Mouse (Mus musculus) intestine, postnatal 0 days (tissue): ENCODE data around the gene Chmp5. TPM values are rescaled to one million over a fixed set of nuclear protein-coding genes. Genes with fewer than 3 reads are reported as not detected.
A peak's percentile ranks its signal among the peaks of the same experiment; 100 is the strongest.

Experiments used
- ATAC-seq: fragments of 200-750 bp; cut with Nextera tagmentation; 2 replicates; pipeline ENCODE4 v1.8.0; 2017; ENCODE audit warnings: mild to moderate bottlenecking, moderate TSS enrichment, moderate library complexity
- H3K27ac ChIP-seq: fragments of 300-500 bp; sonication (generic); 2 replicates; pipeline ENCODE4 v1.5.1; 2014; ENCODE audit warnings: mild to moderate bottlenecking, low read depth, low read length, moderate library complexity
- H3K27me3 ChIP-seq: fragments of 300-500 bp; sonication (generic); replicated peaks from 2 replicates; pipeline ENCODE4 v1.6.1; 2014; ENCODE audit warnings: low read length, mixed read lengths; ENCODE audit not compliant: control insufficient read depth, insufficient read depth
- H3K36me3 ChIP-seq: fragments of 300-500 bp; sonication (generic); 2 replicates; pipeline ENCODE4 v1.6.1; 2014; ENCODE audit warnings: mild to moderate bottlenecking, moderate library complexity; ENCODE audit not compliant: control insufficient read depth, insufficient read depth
- H3K4me1 ChIP-seq: fragments of 300-500 bp; sonication (generic); replicated peaks from 2 replicates; pipeline ENCODE4 v1.6.1; 2014; ENCODE audit warnings: antibody characterized with exemption, low read length, mixed read lengths; ENCODE audit not compliant: control insufficient read depth, insufficient read depth
- H3K4me2 ChIP-seq: fragments of 300-500 bp; sonication (generic); replicated peaks from 2 replicates; pipeline ENCODE4 v1.6.1; 2014; ENCODE audit warnings: low read depth, mild to moderate bottlenecking, moderate library complexity
- H3K4me3 ChIP-seq: fragments of 300-500 bp; sonication (generic); 2 replicates; pipeline ENCODE4 v1.5.1; 2014; ENCODE audit warnings: low read depth, low read length
- H3K9ac ChIP-seq: fragments of 300-500 bp; sonication (generic); 2 replicates; pipeline ENCODE4 v1.6.1; 2014; ENCODE audit warnings: mild to moderate bottlenecking, low read depth, low read length
- H3K9me3 ChIP-seq: fragments of 300-500 bp; sonication (generic); 2 replicates; pipeline ENCODE4 v1.6.1; 2016; ENCODE audit warnings: mixed run types; ENCODE audit not compliant: control insufficient read depth
- CTCF ChIP-seq: sonication (generic); IDR thresholded peaks from 2 replicates; pipeline ENCODE4 v1.5.1; 2016; ENCODE audit warnings: low read depth, mild to moderate bottlenecking, control low read depth, antibody characterized with exemption, moderate library complexity
- WGBS: fragments of 180-500 bp; shearing (Covaris S2); extraction: QIAGEN DNeasy Blood & Tissue Kit; methylation state at CpG from one replicate; pipeline ENCODE4 v1.1.7; 2014; 5-methylcytosine and 5-hydroxymethylcytosine counted together
- polyA plus RNA-seq: library from polyadenylated mRNA; unstranded; fragments of >200 nt; fragmentation: Nextera tagmentation; extraction: Ambion mirVana; gene quantifications from 2 replicates; pipeline ENCODE4 v1.2.1, GENCODE M21; 2015

Gene Chmp5
- 133 and 136 TPM in 2 replicates for polyA plus RNA-seq

DNA sequence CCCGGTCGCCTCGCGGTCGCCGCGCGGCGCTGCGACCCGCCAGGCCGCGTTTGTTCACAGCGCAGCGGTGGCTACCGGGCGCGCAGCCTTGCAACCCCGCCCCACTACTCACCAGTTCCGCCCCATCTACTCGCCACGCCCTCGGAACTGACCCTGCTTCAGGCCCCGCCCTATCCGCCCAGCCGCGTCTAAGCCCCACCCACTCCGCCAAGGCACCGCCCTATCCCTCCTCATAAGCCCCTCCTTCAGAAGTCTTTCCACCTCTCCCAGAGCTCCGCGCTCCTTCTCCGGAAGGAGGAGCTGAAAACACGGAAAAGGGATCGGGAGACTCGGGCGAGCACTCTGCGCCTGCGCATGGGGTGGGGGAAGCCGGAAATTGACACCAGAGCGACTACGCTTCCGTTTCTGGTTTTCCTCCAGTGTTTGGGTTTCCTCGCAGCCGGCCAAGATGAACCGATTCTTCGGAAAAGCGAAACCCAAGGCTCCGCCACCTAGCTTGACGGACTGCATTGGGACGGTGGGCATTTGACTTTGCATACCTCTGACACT, at the start of gene Chmp5, which contains the start of gene Bag1:
TSS of gene Chmp5 (plus strand) at position 248 of the 549 bp plus-strand sequence.
TSS of gene Bag1 (minus strand) at position 135 of the 549 bp plus-strand sequence.
- Histone ChIP-seq H3K9me3 (no peaks in the 10 kb centered on the region), H3K4me2 (peak within 1 kb of the TSS; percentile 78), H3K27me3 (no peaks in the 10 kb centered on the region), H3K4me3 (peak within 1 kb of the TSS; percentile 81), H3K4me1 (peaks cover 8% of the 10 kb centered on the region; the same call in 1 of the 2 replicates), H3K9ac (peak within 1 kb of the TSS; percentile 87), H3K36me3 (peaks cover 31% of the 10 kb centered on the region), H3K27ac (peak within 1 kb of the TSS; percentile 83)
- peak; percentile 97 for ATAC-seq
- WGBS, result 0% methylated on average over 50 of the region's 50 CpGs
- peak; percentile 42; the same call in 1 of the 2 replicates for TF ChIP-seq CTCF

- Histone ChIP-seq H3K27ac (no peak overlapping the region), H3K9ac (no peak overlapping the region), H3K27me3 (peaks cover 26% of the 10 kb centered on the region; the same call in 1 of the 2 replicates), H3K4me3 (no peak overlapping the region), H3K4me1 (no peaks in the 10 kb centered on the region), H3K36me3 (no peaks in the 10 kb centered on the region; the same call in 1 of the 2 replicates), H3K4me2 (no peak overlapping the region), H3K9me3 (0 out of 2 replicates have a peak, but pooled peaks cover 6% of the 10 kb centered on the region)
- WGBS, result 87% methylated on average over 6 of the region's 6 CpGs
- no peak for TF ChIP-seq CTCF
- no peak for ATAC-seq
Observed at GRCm38 (mm10) chr4:40898476-40899044, 49.6 kb upstream of the Chmp5 start.

- Histone ChIP-seq H3K9me3 (0 out of 2 replicates have a peak, but pooled peaks cover 6% of the 10 kb centered on the region), H3K36me3 (no peaks in the 10 kb centered on the region; the same call in 1 of the 2 replicates), H3K27ac (no peak overlapping the region), H3K4me3 (no peak overlapping the region), H3K27me3 (peaks cover 24% of the 10 kb centered on the region; the same call in 1 of the 2 replicates), H3K4me2 (no peak overlapping the region), H3K9ac (no peak overlapping the region), H3K4me1 (no peaks in the 10 kb centered on the region)
- 68% methylated on average over 2 of the region's 2 CpGs for WGBS
- ATAC-seq, result no peak
- no peak for TF ChIP-seq CTCF
Observed at GRCm38 (mm10) chr4:40899264-40899663, 48.9 kb upstream of the Chmp5 start.

- Histone ChIP-seq H3K27ac (no peak overlapping the region), H3K4me2 (no peak overlapping the region), H3K4me1 (no peaks in the 10 kb centered on the region), H3K4me3 (no peak overlapping the region), H3K36me3 (no peaks in the 10 kb centered on the region; the same call in 1 of the 2 replicates), H3K9me3 (0 out of 2 replicates have a peak, but pooled peaks cover 6% of the 10 kb centered on the region), H3K9ac (no peak overlapping the region), H3K27me3 (peaks cover 29% of the 10 kb centered on the region; the same call in 1 of the 2 replicates)
- WGBS, result 91% methylated on average over 3 of the region's 3 CpGs
- TF ChIP-seq CTCF, result no peak
- no peak for ATAC-seq
Observed at GRCm38 (mm10) chr4:40900071-40900470, 48.1 kb upstream of the Chmp5 start.

- Histone ChIP-seq H3K4me3 (no peak overlapping the region), H3K4me2 (no peak overlapping the region), H3K4me1 (no peaks in the 10 kb centered on the region), H3K9me3 (0 out of 2 replicates have a peak, but pooled peaks cover 6% of the 10 kb centered on the region), H3K27me3 (peaks cover 29% of the 10 kb centered on the region; the same call in 1 of the 2 replicates), H3K9ac (no peak overlapping the region), H3K27ac (no peak overlapping the region), H3K36me3 (no peaks in the 10 kb centered on the region; the same call in 1 of the 2 replicates)
- no peak for TF ChIP-seq CTCF
- WGBS, result 91% methylated on average over 4 of the region's 4 CpGs
- no peak for ATAC-seq
Observed at GRCm38 (mm10) chr4:40900612-40901011, 47.6 kb upstream of the Chmp5 start.

GRCm38 (mm10) chr4:40906298-40906697, 41.9 kb upstream of the Chmp5 start:
- Histone ChIP-seq H3K27me3 (peaks cover 15% of the 10 kb centered on the region; the same call in 1 of the 2 replicates), H3K36me3 (no peaks in the 10 kb centered on the region), H3K4me3 (no peak overlapping the region), H3K9me3 (no peaks in the 10 kb centered on the region), H3K27ac (no peak overlapping the region), H3K4me1 (no peaks in the 10 kb centered on the region), H3K9ac (no peak overlapping the region), H3K4me2 (no peak overlapping the region)
- ATAC-seq, result no peak
- TF ChIP-seq CTCF, result peak; percentile 80
- 61% methylated on average over 1 of the region's 1 CpGs for WGBS
